Mouse (Mus musculus) CD4-positive, CD25-positive, alpha-beta regulatory T cell, adult 2 months (primary cell): ENCODE measurements around the gene Shank2.

Source experiments
- DNase-seq: peaks from one replicate; pipeline ENCODE4 v3.0.0-alpha.2; 2012; ENCODE audit warnings: low read depth, low spot score

Shank2 gene

GRCm38 (mm10) chr7:144228683-144229082 is 227.0 kb downstream of the Shank2 start:
- no peak for DNase-seq

GRCm38 (mm10) chr7:144229421-144229820 is 227.7 kb downstream of the Shank2 start:
- DNase-seq: no peak

DNA sequence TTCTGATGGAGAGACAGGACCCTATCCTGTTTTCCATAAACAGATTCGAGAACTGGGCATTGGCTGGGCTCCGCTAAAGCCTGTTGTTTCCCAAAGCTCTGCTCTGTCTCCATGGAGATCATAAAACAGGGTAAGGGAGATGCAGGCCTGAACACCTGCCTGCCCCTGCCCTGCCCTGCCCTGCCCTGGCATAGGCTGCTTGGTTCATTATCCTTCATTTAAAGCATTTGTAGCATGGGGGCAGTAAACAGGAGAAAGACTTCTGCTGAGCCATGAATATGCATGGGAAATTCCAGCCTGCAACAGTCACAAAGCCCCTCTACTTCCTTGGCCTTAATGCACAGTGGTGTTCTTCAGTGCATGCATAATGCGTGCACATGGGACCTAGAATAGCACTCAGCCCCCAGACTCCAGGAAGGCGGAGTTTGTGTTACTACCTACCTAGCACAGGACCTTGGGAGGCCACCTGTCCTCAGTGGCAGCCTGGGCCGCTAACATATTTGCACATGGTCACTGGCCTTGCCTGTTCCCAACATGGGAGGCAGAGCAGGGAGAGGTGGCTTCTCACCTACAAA is 230.5 kb downstream of the Shank2 start:
- no peak for DNase-seq

DNA sequence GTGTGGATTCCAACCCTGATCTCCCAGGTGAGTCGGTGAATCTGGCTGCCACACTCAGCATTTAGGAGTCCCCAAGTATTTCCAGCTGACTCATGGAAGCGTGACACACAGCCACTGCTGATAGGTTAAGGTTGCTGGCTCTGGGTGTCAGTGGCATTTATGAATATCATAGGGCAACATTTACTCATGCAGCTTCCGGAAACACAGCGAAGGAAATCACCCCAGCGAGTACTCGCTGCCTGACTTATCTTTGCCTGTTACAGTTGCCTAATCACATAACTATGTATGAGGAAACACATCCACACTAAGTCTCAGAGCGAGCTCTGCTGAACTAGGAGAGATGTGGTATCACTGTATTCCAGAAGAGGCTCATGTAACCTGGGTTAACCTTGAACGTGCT is 231.8 kb downstream of the Shank2 start:
- DNase-seq: no peak

DNA sequence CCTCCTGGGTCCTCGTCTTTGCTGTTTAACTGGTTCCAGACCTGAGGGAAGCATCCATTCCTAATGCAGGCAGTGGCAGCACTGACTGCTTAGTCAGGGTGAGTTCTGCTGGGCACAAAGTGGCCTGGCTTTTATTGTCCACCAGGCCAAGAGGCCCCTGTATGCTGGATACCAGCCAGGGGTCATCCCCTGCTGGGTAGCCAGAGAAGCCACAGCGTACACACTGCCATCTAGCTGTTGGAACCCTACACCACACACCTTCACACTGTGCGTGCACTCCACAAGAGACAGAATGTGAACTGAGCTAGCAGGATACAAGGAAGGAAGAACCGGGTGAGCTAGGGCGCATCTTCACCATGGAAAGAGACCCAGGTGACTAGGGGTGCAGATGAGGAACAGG is 233.1 kb downstream of the Shank2 start:
- DNase-seq: no peak

DNA sequence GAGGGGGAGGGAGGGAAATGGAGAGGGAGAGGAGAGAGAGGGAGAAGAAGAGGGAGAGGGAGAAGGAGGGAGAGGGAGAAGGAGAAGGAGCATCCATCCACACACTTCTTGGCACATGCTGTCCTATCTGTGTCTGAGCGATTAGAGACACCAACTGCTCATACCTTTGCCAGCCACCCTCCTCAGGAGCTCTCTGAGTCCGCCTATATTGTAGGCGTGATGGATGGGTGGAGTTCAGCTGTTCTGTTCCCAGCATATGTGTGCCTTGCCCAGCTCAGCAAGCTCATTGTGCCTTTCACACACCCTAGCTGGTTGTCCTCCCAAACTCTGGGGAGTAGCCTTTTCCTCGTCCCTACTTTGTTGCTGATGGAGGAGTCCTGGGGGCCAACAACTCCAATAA is 233.8 kb downstream of the Shank2 start:
- no peak for DNase-seq

- no peak for DNase-seq
Measured at GRCm38 (mm10) chr7:144236802-144237201, 235.1 kb downstream of the Shank2 start.

GRCm38 (mm10) chr7:144238409-144238808 is 236.7 kb downstream of the Shank2 start:
- no peak for DNase-seq

- no peak for DNase-seq
Measured at GRCm38 (mm10) chr7:144238992-144239391, 237.3 kb downstream of the Shank2 start.

DNA sequence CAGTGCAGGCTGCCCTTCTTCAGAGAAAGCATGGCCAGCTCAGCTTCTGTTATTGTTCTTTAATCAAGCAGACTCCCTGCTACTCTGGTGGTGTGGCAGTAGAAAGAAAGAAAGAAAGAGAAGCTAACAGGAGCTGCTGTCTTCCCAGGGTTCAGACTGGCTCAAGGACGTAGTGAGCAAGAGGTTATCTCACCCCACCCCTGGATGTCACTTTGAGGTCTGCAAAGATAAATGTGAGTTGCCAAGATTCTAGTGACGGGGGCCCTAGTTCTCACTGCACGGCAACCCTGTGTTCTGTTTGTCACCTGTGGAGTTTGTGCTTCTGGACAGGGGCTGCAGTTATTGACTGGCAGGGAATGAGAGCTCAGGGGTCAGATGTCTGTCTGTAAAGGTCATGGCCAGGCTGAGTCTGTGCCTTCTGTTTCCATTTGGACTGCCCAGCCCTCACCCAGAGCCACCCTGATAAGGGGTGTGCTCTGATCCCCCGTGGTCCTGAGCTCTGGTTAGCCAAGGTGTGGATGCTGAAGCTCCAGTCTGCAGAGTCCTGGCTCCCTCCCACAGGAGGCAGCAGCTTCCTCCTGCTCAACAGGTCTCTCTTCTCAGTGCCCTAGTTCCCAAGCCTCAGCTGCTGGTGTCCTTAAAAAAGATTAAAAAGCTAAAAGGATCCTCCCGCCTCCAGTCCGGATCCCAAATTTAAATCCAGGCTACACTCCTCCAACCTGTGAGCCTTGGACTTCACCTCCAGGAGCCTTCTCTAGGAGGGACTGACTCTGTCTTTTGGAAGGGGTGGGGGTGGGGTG is 238.0 kb downstream of the Shank2 start:
- DNase-seq: no peak

DNA sequence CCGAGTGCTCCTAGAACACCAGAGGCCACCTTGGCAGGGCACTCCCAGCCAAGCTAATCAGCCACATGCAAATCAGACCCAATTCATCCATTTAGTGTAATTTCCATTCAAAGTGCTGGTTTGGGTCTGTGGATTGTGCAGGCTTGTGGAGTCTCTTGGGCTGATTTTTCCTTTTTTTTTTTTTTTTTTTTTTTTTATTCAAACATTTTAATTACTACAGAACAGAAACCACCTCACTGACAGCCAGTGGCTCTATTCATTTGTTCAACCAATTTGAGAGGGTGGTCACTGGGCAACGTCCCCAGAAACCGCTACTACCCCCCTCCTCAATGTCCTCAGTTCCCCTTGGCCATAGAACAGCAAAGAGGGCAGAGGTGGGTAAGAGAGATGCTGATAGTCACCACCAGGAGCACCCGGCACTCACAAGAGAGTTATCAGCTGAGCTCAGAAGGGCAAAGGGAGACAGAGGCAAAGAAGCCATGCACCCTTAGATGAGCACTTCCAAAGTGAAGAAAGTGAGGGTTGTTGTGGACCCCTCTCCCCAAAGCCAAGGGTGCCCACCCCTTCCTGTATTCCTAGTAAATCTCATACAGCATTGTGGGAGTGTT is 239.1 kb downstream of the Shank2 start:
- DNase-seq: no peak

- DNase-seq: no peak
Measured at GRCm38 (mm10) chr7:144244203-144244602, 242.5 kb downstream of the Shank2 start.

- DNase-seq: no peak
Measured at GRCm38 (mm10) chr7:144246271-144246670, 244.5 kb downstream of the Shank2 start.

GRCm38 (mm10) chr7:144248686-144249422 is 247.1 kb downstream of the Shank2 start:
- DNase-seq: no peak

- no peak for DNase-seq
Measured at GRCm38 (mm10) chr7:144250791-144251190, 249.1 kb downstream of the Shank2 start.

DNA sequence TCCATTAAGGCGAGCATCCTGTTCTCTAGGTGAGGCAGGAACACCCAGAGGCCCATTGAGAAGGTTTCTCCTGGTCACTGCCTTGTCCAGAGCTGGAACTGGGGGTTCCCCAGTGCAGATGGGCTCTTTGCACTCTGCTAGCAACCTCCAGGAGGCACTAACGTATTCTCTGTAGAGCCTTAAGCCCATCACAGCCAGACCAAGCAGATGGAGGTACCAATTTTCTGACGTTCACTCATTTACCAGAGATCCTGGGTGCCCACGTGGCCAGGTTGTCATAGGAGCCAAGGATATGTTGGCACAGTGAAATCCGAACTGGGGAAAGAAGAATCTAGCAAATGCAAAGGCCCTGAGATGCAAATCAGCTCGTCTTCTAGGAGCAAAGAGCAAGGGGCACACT is 249.5 kb downstream of the Shank2 start:
- DNase-seq: no peak

GRCm38 (mm10) chr7:144254674-144255246 is 253.0 kb downstream of the Shank2 start:
- DNase-seq: no peak

- DNase-seq: no peak
Measured at GRCm38 (mm10) chr7:144257821-144258220, 256.1 kb downstream of the Shank2 start.

DNA sequence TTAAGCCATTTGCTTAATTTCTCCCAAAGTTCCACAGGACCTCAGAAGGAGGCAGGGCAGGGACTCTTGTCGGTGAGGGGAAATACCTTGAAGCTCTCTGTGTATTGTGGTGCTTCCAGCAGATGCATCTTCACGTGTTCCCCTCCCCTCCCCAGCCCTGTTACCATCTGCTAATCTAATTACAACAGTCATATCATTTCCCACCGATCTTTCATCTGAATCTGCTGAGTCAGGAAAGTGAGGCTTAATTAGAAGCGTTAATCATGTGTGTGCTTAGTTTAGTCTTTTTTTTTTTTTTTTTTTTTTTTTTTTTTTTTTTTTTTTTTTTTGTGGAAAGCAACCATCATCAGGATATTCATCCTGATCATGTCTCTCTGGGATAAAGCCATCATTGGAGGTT is 256.6 kb downstream of the Shank2 start:
- no peak for DNase-seq

DNA sequence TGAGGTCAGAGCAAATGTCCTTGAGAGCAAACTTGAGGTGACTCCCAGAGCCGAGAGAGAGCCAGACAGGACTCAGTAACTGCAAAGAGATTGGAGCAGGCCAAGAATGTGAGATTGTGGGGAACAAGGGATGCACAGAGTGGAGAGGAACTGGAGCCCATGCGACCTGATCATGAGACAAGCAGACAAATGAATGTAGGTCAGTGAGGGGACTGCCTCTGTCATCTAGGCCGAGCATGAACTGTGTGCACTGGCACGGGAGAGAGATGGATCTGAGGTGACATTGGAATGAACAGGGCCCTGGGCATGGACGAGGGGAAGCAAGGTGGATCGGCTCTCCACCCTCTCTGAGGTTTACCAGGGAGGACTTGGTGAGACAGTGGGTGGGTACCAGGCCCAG is 260.9 kb downstream of the Shank2 start:
- DNase-seq: no peak

GRCm38 (mm10) chr7:144266745-144267144 is 265.0 kb downstream of the Shank2 start:
- DNase-seq: no peak

GRCm38 (mm10) chr7:144268329-144268728 is 266.6 kb downstream of the Shank2 start:
- no peak for DNase-seq
